Mouse (Mus musculus) midbrain, embryonic 14.5 days (tissue): Measurements from ENCODE around the gene Wasf1. TPM values are rescaled to one million over a fixed set of nuclear protein-coding genes. Genes with fewer than 3 reads are reported as not detected.

Experiments used
- ATAC-seq: fragments of 200-750 bp; cut with Nextera tagmentation; 2 replicates; pipeline ENCODE4 v1.8.0; 2017; ENCODE audit warnings: moderate number of reproducible peaks, moderate library complexity; ENCODE audit not compliant: low FRiP score, low TSS enrichment
- DNase-seq: peaks from one replicate; pipeline ENCODE4 v3.0.0-alpha.2; 2015
- H3K27ac ChIP-seq: fragments of 300-500 bp; sonication (generic); replicated peaks from 2 replicates; pipeline ENCODE4 v1.5.1; 2014; ENCODE audit warnings: mild to moderate bottlenecking, low read depth, low read length, moderate library complexity
- H3K27me3 ChIP-seq: fragments of 300-500 bp; sonication (generic); 2 replicates; pipeline ENCODE4 v1.6.1; 2014; ENCODE audit warnings: low read length, control low read depth, mixed read lengths; ENCODE audit not compliant: control insufficient read depth, insufficient read depth
- H3K36me3 ChIP-seq: fragments of 300-500 bp; sonication (generic); 2 replicates; pipeline ENCODE4 v1.6.1; 2014; ENCODE audit warnings: low read length, control low read depth; ENCODE audit not compliant: control insufficient read depth, insufficient read depth
- H3K4me1 ChIP-seq: fragments of 300-500 bp; sonication (generic); 2 replicates; pipeline ENCODE4 v1.6.1; 2014; ENCODE audit warnings: mild to moderate bottlenecking, antibody characterized with exemption, low read length, control low read depth; ENCODE audit not compliant: control insufficient read depth, insufficient read depth
- H3K4me2 ChIP-seq: fragments of 300-500 bp; sonication (generic); 2 replicates; pipeline ENCODE4 v1.6.1; 2014; ENCODE audit warnings: mild to moderate bottlenecking, low read length, moderate library complexity
- H3K4me3 ChIP-seq: fragments of 300-500 bp; sonication (generic); replicated peaks from 2 replicates; pipeline ENCODE4 v1.5.1; 2014; ENCODE audit warnings: low read depth, low read length
- H3K9ac ChIP-seq: fragments of 300-500 bp; sonication (generic); replicated peaks from 2 replicates; pipeline ENCODE4 v1.6.1; 2014; ENCODE audit warnings: mild to moderate bottlenecking, low read length, moderate library complexity
- H3K9me3 ChIP-seq: fragments of 300-500 bp; sonication (generic); 2 replicates; pipeline ENCODE4 v1.6.1; 2016; ENCODE audit warnings: low read length, control low read depth, mixed read lengths; ENCODE audit not compliant: control insufficient read depth
- WGBS: fragments of 180-500 bp; shearing (Covaris S2); extraction: QIAGEN DNeasy Blood & Tissue Kit; methylation state at CpG from one replicate; pipeline ENCODE4 v1.1.7; 2014; 5-methylcytosine and 5-hydroxymethylcytosine counted together
- polyA plus RNA-seq: library from polyadenylated mRNA; unstranded; fragments of >200 nt; fragmentation: Nextera tagmentation; extraction: Ambion mirVana; gene quantifications from 2 replicates; pipeline ENCODE4 v1.2.1, GENCODE M21; 2014

Gene Wasf1
- polyA plus RNA-seq, 1 experiment from 2014 or later = 116 TPM

- H3K27ac ChIP-seq = no peak overlapping the region
- H3K4me1 ChIP-seq = peaks cover 5% of the 10 kb centered on the region; the same call in 1 of the 2 replicates
- ATAC-seq (no peak), DNase-seq (no peak)
- H3K9me3 ChIP-seq = no peaks in the 10 kb centered on the region
- H3K36me3 ChIP-seq = no peaks in the 10 kb centered on the region
- no peak overlapping the region for H3K4me3 ChIP-seq
- H3K27me3 ChIP-seq = no peaks in the 10 kb centered on the region
- H3K4me2 ChIP-seq = no peak overlapping the region
- WGBS = 90% methylated on average over 1 of the region's 1 CpGs
- H3K9ac ChIP-seq = no peak overlapping the region
These were observed 22.9 kb downstream of the Wasf1 start for GRCm38 (mm10) chr10:40906131-40906530.

- no peak overlapping the region for H3K4me2 ChIP-seq
- no peaks in the 10 kb centered on the region for H3K9me3 ChIP-seq
- no peaks in the 10 kb centered on the region for H3K27me3 ChIP-seq
- H3K9ac ChIP-seq = no peak overlapping the region
- DNase-seq = no peak
- no peaks in the 10 kb centered on the region for H3K36me3 ChIP-seq
- H3K27ac ChIP-seq = no peak overlapping the region
- H3K4me3 ChIP-seq = no peak overlapping the region
- 74% methylated on average over 7 of the region's 7 CpGs for WGBS
- no peak for ATAC-seq
- H3K4me1 ChIP-seq = peaks cover 5% of the 10 kb centered on the region; the same call in 1 of the 2 replicates
These were observed 23.5 kb downstream of the Wasf1 start for GRCm38 (mm10) chr10:40906802-40907201.

- Histone ChIP-seq H3K27me3 (no peaks in the 10 kb centered on the region), H3K36me3 (no peaks in the 10 kb centered on the region), H3K4me2 (no peak overlapping the region), H3K4me3 (no peak overlapping the region), H3K9me3 (no peaks in the 10 kb centered on the region), H3K9ac (no peak overlapping the region), H3K27ac (no peak overlapping the region), H3K4me1 (peaks cover 5% of the 10 kb centered on the region; the same call in 1 of the 2 replicates)
- no peak for DNase-seq
- ATAC-seq = no peak
- 27% methylated on average over 2 of the region's 2 CpGs for WGBS
These were observed 25.3 kb downstream of the Wasf1 start for GRCm38 (mm10) chr10:40908580-40908979.

GRCm38 (mm10) chr10:40910811-40911210, 27.5 kb downstream of the Wasf1 start:
- no peak for DNase-seq
- 38% methylated on average over 2 of the region's 2 CpGs for WGBS

GRCm38 (mm10) chr10:40915240-40915639, 32.0 kb downstream of the Wasf1 start:
- no peak overlapping the region for H3K27ac ChIP-seq
- H3K36me3 ChIP-seq = 0 out of 2 replicates have a peak, but pooled peaks cover 3% of the 10 kb centered on the region
- ATAC-seq (no peak), DNase-seq (no peak)
- H3K9ac ChIP-seq = no peak overlapping the region
- no peaks in the 10 kb centered on the region for H3K9me3 ChIP-seq
- H3K4me1 ChIP-seq = no peaks in the 10 kb centered on the region
- no peak overlapping the region for H3K4me2 ChIP-seq
- 94% methylated on average over 2 of the region's 2 CpGs for whole genome bisulfite sequencing
- H3K27me3 ChIP-seq = no peaks in the 10 kb centered on the region
- H3K4me3 ChIP-seq = no peak overlapping the region

More at GRCm38 (mm10) chr10:40910811-40911210, 27.5 kb downstream of the Wasf1 start:
- Histone ChIP-seq H3K36me3 (no peaks in the 10 kb centered on the region), H3K9ac (no peak overlapping the region), H3K27me3 (no peaks in the 10 kb centered on the region), H3K4me3 (no peak overlapping the region), H3K4me1 (0 out of 2 replicates have a peak, but pooled peaks cover 5% of the 10 kb centered on the region), H3K27ac (no peak overlapping the region), H3K4me2 (no peak overlapping the region), H3K9me3 (no peaks in the 10 kb centered on the region)
- no peak for ATAC-seq

GRCm38 (mm10) chr10:40918669-40919440, 35.6 kb downstream of the Wasf1 start:
- Histone ChIP-seq H3K4me1 (no peaks in the 10 kb centered on the region), H3K27ac (no peak overlapping the region), H3K9me3 (no peaks in the 10 kb centered on the region), H3K4me2 (no peak overlapping the region), H3K27me3 (no peaks in the 10 kb centered on the region), H3K9ac (no peak overlapping the region), H3K36me3 (peaks cover 14% of the 10 kb centered on the region), H3K4me3 (no peak overlapping the region)
- ATAC-seq (no peak), DNase-seq (no peak)
- 90% methylated on average over 8 of the region's 8 CpGs for WGBS

- H3K4me2 ChIP-seq = no peak overlapping the region
- H3K27me3 ChIP-seq = no peaks in the 10 kb centered on the region
- WGBS = 86% methylated on average over 6 of the region's 6 CpGs
- no peaks in the 10 kb centered on the region for H3K9me3 ChIP-seq
- H3K4me1 ChIP-seq = no peaks in the 10 kb centered on the region
- H3K27ac ChIP-seq = no peak overlapping the region
- DNase-seq (no peak), ATAC-seq (no peak)
- H3K9ac ChIP-seq = no peak overlapping the region
- no peak overlapping the region for H3K4me3 ChIP-seq
- peaks cover 14% of the 10 kb centered on the region for H3K36me3 ChIP-seq
These were observed 36.2 kb downstream of the Wasf1 start for GRCm38 (mm10) chr10:40919464-40919863.

GRCm38 (mm10) chr10:40932995-40933394, 49.7 kb downstream of the Wasf1 start:
- Histone ChIP-seq H3K9ac (no peak overlapping the region), H3K9me3 (no peaks in the 10 kb centered on the region), H3K27ac (no peak overlapping the region), H3K4me3 (no peak overlapping the region), H3K4me1 (no peaks in the 10 kb centered on the region), H3K4me2 (no peak overlapping the region), H3K27me3 (no peaks in the 10 kb centered on the region), H3K36me3 (peaks cover 69% of the 10 kb centered on the region)
- 98% methylated on average over 8 of the region's 8 CpGs for WGBS
- ATAC-seq (no peak), DNase-seq (no peak)

GRCm38 (mm10) chr10:40936160-40936726, 53.0 kb downstream of the Wasf1 start:
- Histone ChIP-seq H3K9ac (no peak overlapping the region), H3K4me1 (no peaks in the 10 kb centered on the region), H3K27ac (no peak overlapping the region), H3K4me2 (no peak overlapping the region), H3K4me3 (no peak overlapping the region), H3K36me3 (peaks cover 84% of the 10 kb centered on the region), H3K9me3 (no peaks in the 10 kb centered on the region), H3K27me3 (no peaks in the 10 kb centered on the region)
- 87% methylated on average over 13 of the region's 13 CpGs for WGBS
- DNase-seq (no peak), ATAC-seq (no peak)
